Mouse (Mus musculus): ENCODE measurements at regions not wholly inside any gene's neighbourhood (a gene's known extent, or its start where the extent isn't known, plus 50 kb on each side); places are given as distances from the start of the nearest gene placed in this dataset.
A peak's percentile ranks its signal among the peaks of the same experiment; 100 is the strongest.
"Not testable (repeated sequence)": the region's sequence is repeated elsewhere in the genome, so short reads cannot be mapped to it uniquely, and the experiment has no call there.

GRCm38 (mm10) chr10:53459706-53460105 lies 80.0 kb upstream of the Cep85l start:
- not testable (repeated sequence) for H3K27ac ChIP-seq; DNase-seq (ENCODE audit: low spot score); H3K27me3 ChIP-seq (ENCODE audit: insufficient read depth, poor library complexity, severe bottlenecking); H3K9me3 ChIP-seq; H3K36me3 ChIP-seq; H3K4me3 ChIP-seq
- 71% methylated on average over 1 of the region's 1 CpGs for WGBS
- H3K4me1 ChIP-seq, result peaks cover 38% of the 10 kb centered on the region

GRCm38 (mm10) chr10:53456027-53456713 lies 76.4 kb upstream of the Cep85l start:
- Histone ChIP-seq H3K36me3 (no peaks in the 10 kb centered on the region), H3K9me3 (no peaks in the 10 kb centered on the region), H3K27me3 (ENCODE audit: insufficient read depth, poor library complexity, severe bottlenecking) (no peaks in the 10 kb centered on the region), H3K4me3 (no peak overlapping the region), H3K27ac (no peak overlapping the region), H3K4me1 (peaks cover 10% of the 10 kb centered on the region)
- DNase-seq (ENCODE audit: low spot score), result no peak
- 48% methylated on average over 4 of the region's 4 CpGs for WGBS

DNA sequence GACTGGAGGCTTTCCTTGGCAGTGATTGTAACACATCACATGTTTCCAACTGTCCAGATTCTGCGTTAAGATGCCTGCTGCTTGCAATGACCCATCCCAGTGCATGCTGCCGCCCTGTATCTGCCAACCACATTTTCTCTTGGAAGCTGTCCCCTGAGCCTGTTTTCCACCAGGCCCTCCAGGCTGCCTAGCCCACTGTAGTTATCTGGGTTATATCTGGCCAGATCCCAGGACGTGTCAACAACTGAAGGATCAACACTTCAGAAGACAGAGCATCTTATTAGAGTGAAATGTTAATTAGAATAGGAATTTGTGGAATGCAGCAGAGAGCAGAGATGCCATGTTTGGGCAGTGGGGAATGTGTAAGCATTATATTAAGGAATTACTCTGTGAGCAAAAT lies 65.0 kb upstream of the Cep85l start:
- no peaks in the 10 kb centered on the region for H3K27me3 ChIP-seq (ENCODE audit: insufficient read depth, poor library complexity, severe bottlenecking)
- H3K36me3 ChIP-seq, result no peaks in the 10 kb centered on the region
- H3K4me1 ChIP-seq, result peaks cover 18% of the 10 kb centered on the region; the same call in 1 of the 2 replicates
- DNase-seq (ENCODE audit: low spot score), result no peak
- no peak overlapping the region for H3K4me3 ChIP-seq
- H3K9me3 ChIP-seq, result no peaks in the 10 kb centered on the region
- H3K27ac ChIP-seq, result peak overlapping the region; percentile 29; the same call in 1 of the 2 replicates
- WGBS, result 25% methylated on average over 3 of the region's 3 CpGs

DNA sequence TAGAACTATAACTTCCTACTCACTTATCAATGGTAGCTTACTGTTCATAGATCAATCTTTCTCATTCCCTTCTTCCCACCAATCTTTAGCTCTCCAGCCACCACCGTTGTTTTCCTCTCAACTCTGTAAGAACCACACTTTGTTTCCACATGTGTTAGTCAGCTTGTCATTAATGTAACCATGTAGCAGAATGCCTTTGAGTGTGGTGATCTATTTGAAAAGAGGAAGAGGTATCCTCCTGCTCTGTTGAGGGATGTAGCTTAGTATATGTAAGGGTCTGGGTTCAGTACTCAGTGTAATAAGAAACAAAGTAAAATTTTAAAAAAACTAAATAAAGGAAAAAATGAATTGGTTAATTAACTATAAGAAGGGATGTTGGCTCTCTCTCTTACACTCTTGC lies 63.7 kb upstream of the Cep85l start:
- H3K9me3 ChIP-seq, result no peaks in the 10 kb centered on the region
- WGBS, result 92% methylated on average over 1 of the region's 1 CpGs
- no peaks in the 10 kb centered on the region for H3K27me3 ChIP-seq (ENCODE audit: insufficient read depth, poor library complexity, severe bottlenecking)
- H3K36me3 ChIP-seq, result no peaks in the 10 kb centered on the region
- peaks cover 8% of the 10 kb centered on the region; the same call in 1 of the 2 replicates for H3K4me1 ChIP-seq
- H3K27ac ChIP-seq, result no peak overlapping the region
- no peak overlapping the region for H3K4me3 ChIP-seq
- no peak for DNase-seq (ENCODE audit: low spot score)

GRCm38 (mm10) chr10:53442912-53443311 lies 63.2 kb upstream of the Cep85l start:
- Histone ChIP-seq H3K4me3 (no peak overlapping the region), H3K9me3 (no peaks in the 10 kb centered on the region), H3K4me1 (peaks cover 8% of the 10 kb centered on the region; the same call in 1 of the 2 replicates), H3K27ac (no peak overlapping the region), H3K36me3 (no peaks in the 10 kb centered on the region), H3K27me3 (ENCODE audit: insufficient read depth, poor library complexity, severe bottlenecking) (no peaks in the 10 kb centered on the region)
- 97% methylated on average over 14 of the region's 14 CpGs for WGBS
- no peak for DNase-seq (ENCODE audit: low spot score)

- no peaks in the 10 kb centered on the region for H3K9me3 ChIP-seq
- 81% methylated on average over 1 of the region's 1 CpGs for WGBS
- no peaks in the 10 kb centered on the region for H3K27me3 ChIP-seq (ENCODE audit: insufficient read depth, poor library complexity, severe bottlenecking)
- no peaks in the 10 kb centered on the region for H3K36me3 ChIP-seq
- no peak for DNase-seq (ENCODE audit: low spot score)
- no peak overlapping the region for H3K4me3 ChIP-seq
- no peak overlapping the region for H3K27ac ChIP-seq
- peaks cover 19% of the 10 kb centered on the region for H3K4me1 ChIP-seq
Measured at GRCm38 (mm10) chr10:53440251-53440650, 60.5 kb upstream of the Cep85l start.

- WGBS, result 73% methylated on average over 4 of the region's 4 CpGs
- H3K27me3 ChIP-seq (ENCODE audit: insufficient read depth, poor library complexity, severe bottlenecking), result no peaks in the 10 kb centered on the region
- no peaks in the 10 kb centered on the region for H3K9me3 ChIP-seq
- peaks cover 17% of the 10 kb centered on the region for H3K4me1 ChIP-seq
- no peak overlapping the region for H3K4me3 ChIP-seq
- H3K36me3 ChIP-seq, result no peaks in the 10 kb centered on the region
- H3K27ac ChIP-seq, result no peak overlapping the region
- DNase-seq (ENCODE audit: low spot score), result no peak
Measured at GRCm38 (mm10) chr10:53438388-53438787, 58.6 kb upstream of the Cep85l start.

- H3K27me3 ChIP-seq (ENCODE audit: insufficient read depth, poor library complexity, severe bottlenecking), result no peaks in the 10 kb centered on the region
- H3K4me3 ChIP-seq, result no peak overlapping the region
- H3K36me3 ChIP-seq, result no peaks in the 10 kb centered on the region
- H3K27ac ChIP-seq, result no peak overlapping the region
- 78% methylated on average over 4 of the region's 4 CpGs for WGBS
- no peak for DNase-seq (ENCODE audit: low spot score)
- no peaks in the 10 kb centered on the region for H3K9me3 ChIP-seq
- peaks cover 17% of the 10 kb centered on the region for H3K4me1 ChIP-seq
Measured at GRCm38 (mm10) chr10:53437724-53438123, 58.0 kb upstream of the Cep85l start.

DNA sequence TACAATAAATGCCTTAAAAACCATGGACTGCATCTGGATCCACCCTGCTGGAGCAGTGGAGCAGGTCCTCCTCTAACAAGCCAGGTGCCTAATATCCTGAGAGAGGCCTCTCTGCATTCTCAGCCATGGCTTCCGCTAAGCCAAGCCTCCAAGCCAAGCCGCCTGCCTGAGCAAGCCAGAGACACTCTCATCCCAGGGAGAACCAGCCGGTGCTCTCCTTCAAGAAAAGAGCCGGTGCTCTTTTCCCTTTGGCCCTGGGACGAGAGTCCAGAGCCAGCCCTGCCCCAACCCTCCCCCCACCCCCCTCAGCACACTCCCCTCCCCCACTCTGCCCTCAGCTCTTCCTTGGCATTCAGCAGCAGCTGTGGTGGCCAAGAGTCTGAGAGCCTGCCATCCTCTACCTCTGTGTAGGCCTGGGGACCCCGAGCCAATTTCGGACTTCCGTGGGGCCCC lies 56.3 kb upstream of the Cep85l start:
- WGBS, result 66% methylated on average over 8 of the region's 8 CpGs
- H3K9me3 ChIP-seq, result no peaks in the 10 kb centered on the region

GRCm38 (mm10) chr10:53435181-53435874 lies 55.6 kb upstream of the Cep85l start:
- Histone ChIP-seq H3K4me3 (no peak overlapping the region), H3K27ac (peak overlapping the region; percentile 82), H3K4me1 (peaks cover 20% of the 10 kb centered on the region), H3K9me3 (no peaks in the 10 kb centered on the region), H3K36me3 (no peaks in the 10 kb centered on the region), H3K27me3 (ENCODE audit: insufficient read depth, poor library complexity, severe bottlenecking) (no peaks in the 10 kb centered on the region)
- WGBS, result 57% methylated on average over 14 of the region's 14 CpGs
- no peak for DNase-seq (ENCODE audit: low spot score)

More for the DNA sequence above, 56.3 kb upstream of the Cep85l start:
- H3K36me3 ChIP-seq, result no peaks in the 10 kb centered on the region
- peaks cover 17% of the 10 kb centered on the region for H3K4me1 ChIP-seq
- no peak for DNase-seq (ENCODE audit: low spot score)
- no peak overlapping the region for H3K4me3 ChIP-seq
- peak overlapping the region; percentile 82 for H3K27ac ChIP-seq
- no peaks in the 10 kb centered on the region for H3K27me3 ChIP-seq (ENCODE audit: insufficient read depth, poor library complexity, severe bottlenecking)

DNA sequence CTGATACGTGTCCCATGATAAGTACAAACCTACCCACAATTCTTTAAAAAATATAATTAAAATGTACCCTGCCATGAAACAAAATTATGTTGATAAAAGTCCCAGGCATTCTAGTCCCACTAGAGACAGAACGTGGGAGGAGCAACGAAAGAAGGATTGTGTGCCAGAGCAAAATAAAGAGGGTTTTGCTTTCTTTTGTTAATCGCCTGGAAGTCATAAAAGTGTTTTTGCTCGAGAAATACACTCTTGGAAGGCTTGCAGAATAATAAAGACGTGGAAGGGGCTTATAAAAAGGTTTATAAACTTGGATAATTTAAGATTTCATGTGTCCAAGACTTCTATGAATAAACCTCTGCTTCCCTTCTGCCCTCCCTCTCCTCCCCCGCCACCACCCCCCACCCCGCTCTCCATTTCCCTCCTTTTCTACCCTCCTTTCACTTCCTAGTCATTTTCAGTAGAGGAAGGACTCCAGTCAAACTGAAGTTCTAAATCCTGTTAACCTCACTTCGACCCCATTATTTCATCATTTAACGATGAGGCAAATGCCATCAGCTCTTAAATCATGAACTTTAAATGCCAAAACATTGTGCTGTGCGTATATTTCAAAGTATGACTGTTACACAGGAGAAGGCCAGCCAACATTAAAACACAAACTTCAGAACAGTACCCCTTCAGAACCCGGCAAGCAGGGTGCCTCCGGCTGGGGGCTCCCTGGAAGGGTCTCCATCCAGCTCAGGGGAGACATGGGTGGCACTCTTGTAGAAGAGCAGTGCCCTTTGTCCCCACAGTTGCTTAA lies 54.8 kb upstream of the Cep85l start:
- peak overlapping the region; percentile 82 for H3K27ac ChIP-seq
- H3K9me3 ChIP-seq, result no peaks in the 10 kb centered on the region
- H3K27me3 ChIP-seq (ENCODE audit: insufficient read depth, poor library complexity, severe bottlenecking), result no peaks in the 10 kb centered on the region
- WGBS, result 84% methylated on average over 13 of the region's 13 CpGs
- H3K4me3 ChIP-seq, result no peak overlapping the region
- H3K36me3 ChIP-seq, result no peaks in the 10 kb centered on the region
- DNase-seq (ENCODE audit: low spot score), result no peak
- H3K4me1 ChIP-seq, result peaks cover 27% of the 10 kb centered on the region

GRCm38 (mm10) chr10:53432794-53433193 lies 53.0 kb upstream of the Cep85l start:
- H3K27ac ChIP-seq, result no peak overlapping the region
- WGBS, result 82% methylated on average over 2 of the region's 2 CpGs
- peaks cover 32% of the 10 kb centered on the region for H3K4me1 ChIP-seq
- no peak for DNase-seq (ENCODE audit: low spot score)
- H3K9me3 ChIP-seq, result no peaks in the 10 kb centered on the region
- H3K4me3 ChIP-seq, result no peak overlapping the region
- H3K27me3 ChIP-seq (ENCODE audit: insufficient read depth, poor library complexity, severe bottlenecking), result no peaks in the 10 kb centered on the region
- no peaks in the 10 kb centered on the region for H3K36me3 ChIP-seq

All from heart, embryonic 10.5 days (tissue).